Mouse (Mus musculus): ENCODE results near the gene Mmp24. TPM values are rescaled to one million over a fixed set of nuclear protein-coding genes. Genes with fewer than 3 reads are reported as not detected.

The Mmp24 gene
- polyA plus RNA-seq, 1 experiment from 2014 or later: 0.10 TPM

- no peak overlapping the region for H3K4me2 ChIP-seq
- H3K27ac ChIP-seq: no peak overlapping the region
- H3K36me3 ChIP-seq: peaks cover 22% of the 10 kb centered on the region
- 0 out of 2 replicates have a peak, but pooled peaks cover 4% of the 10 kb centered on the region for H3K27me3 ChIP-seq
- H3K4me3 ChIP-seq (replicated peaks): no peak overlapping the region
- H3K9ac ChIP-seq (replicated peaks): no peak overlapping the region
- peaks cover 26% of the 10 kb centered on the region for H3K4me1 ChIP-seq (replicated peaks)
- no peaks in the 10 kb centered on the region for H3K9me3 ChIP-seq
- no peak for ATAC-seq (ENCODE audit: insufficient number of reproducible peaks, insufficient read depth, low FRiP score, low TSS enrichment, low read depth)
- 100% methylated on average over 1 of the region's 1 CpGs for WGBS
Measured at GRCm38 (mm10) chr2:155816179-155816578, 41.0 kb downstream of the Mmp24 start.

- Histone ChIP-seq H3K36me3 (peaks cover 35% of the 10 kb centered on the region), H3K9me3 (no peaks in the 10 kb centered on the region), H3K4me3 (replicated peaks) (no peak overlapping the region), H3K9ac (replicated peaks) (peak overlapping the region; percentile 40; the same call in 1 of the 2 replicates), H3K27me3 (0 out of 2 replicates have a peak, but pooled peaks cover 4% of the 10 kb centered on the region), H3K4me1 (replicated peaks) (peaks cover 26% of the 10 kb centered on the region), H3K27ac (no peak overlapping the region), H3K4me2 (peak overlapping the region; percentile 95)
- WGBS: 85% methylated on average over 10 of the region's 10 CpGs
- ATAC-seq (ENCODE audit: insufficient number of reproducible peaks, insufficient read depth, low FRiP score, low TSS enrichment, low read depth): no peak
Measured at GRCm38 (mm10) chr2:155817301-155818245, 42.4 kb downstream of the Mmp24 start.

GRCm38 (mm10) chr2:155818596-155819391 is 43.7 kb downstream of the Mmp24 start:
- peak; percentile 91 for ATAC-seq (ENCODE audit: insufficient number of reproducible peaks, insufficient read depth, low FRiP score, low TSS enrichment, low read depth)
- peak overlapping the region; percentile 73 for H3K27ac ChIP-seq
- H3K9me3 ChIP-seq: no peaks in the 10 kb centered on the region
- H3K9ac ChIP-seq (replicated peaks): peak overlapping the region; percentile 79
- peaks cover 26% of the 10 kb centered on the region for H3K4me1 ChIP-seq (replicated peaks)
- H3K27me3 ChIP-seq: 0 out of 2 replicates have a peak, but pooled peaks cover 4% of the 10 kb centered on the region
- peaks cover 47% of the 10 kb centered on the region for H3K36me3 ChIP-seq
- WGBS: 3% methylated on average over 37 of the region's 37 CpGs
- H3K4me3 ChIP-seq (replicated peaks): peak overlapping the region; percentile 68
- peak overlapping the region; percentile 95 for H3K4me2 ChIP-seq

GRCm38 (mm10) chr2:155819392-155819448 is 44.1 kb downstream of the Mmp24 start, which contains the start of gene BC029722:
Gene BC029722 (minus strand): TSS chr2:155819426.
- H3K27ac ChIP-seq: peak within 1 kb of the TSS; percentile 73
- peak within 1 kb of the TSS; percentile 79 for H3K9ac ChIP-seq (replicated peaks)
- ATAC-seq (ENCODE audit: insufficient number of reproducible peaks, insufficient read depth, low FRiP score, low TSS enrichment, low read depth): no peak
- peak within 1 kb of the TSS; percentile 68 for H3K4me3 ChIP-seq (replicated peaks)
- H3K4me1 ChIP-seq (replicated peaks): peaks cover 26% of the 10 kb centered on the region
- H3K27me3 ChIP-seq: 0 out of 2 replicates have a peak, but pooled peaks cover 4% of the 10 kb centered on the region
- no peaks in the 10 kb centered on the region for H3K9me3 ChIP-seq
- peaks cover 50% of the 10 kb centered on the region for H3K36me3 ChIP-seq
- peak within 1 kb of the TSS; percentile 95 for H3K4me2 ChIP-seq

- no peaks in the 10 kb centered on the region for H3K9me3 ChIP-seq
- WGBS: 67% methylated on average over 6 of the region's 6 CpGs
- no peak for ATAC-seq (ENCODE audit: insufficient number of reproducible peaks, insufficient read depth, low FRiP score, low TSS enrichment, low read depth)
- peaks cover 24% of the 10 kb centered on the region for H3K4me1 ChIP-seq (replicated peaks)
- H3K27ac ChIP-seq: peak overlapping the region; percentile 73
- peak overlapping the region; percentile 68 for H3K4me3 ChIP-seq (replicated peaks)
- H3K36me3 ChIP-seq: peaks cover 50% of the 10 kb centered on the region
- peak overlapping the region; percentile 95 for H3K4me2 ChIP-seq
- peak overlapping the region; percentile 79; the same call in 1 of the 2 replicates for H3K9ac ChIP-seq (replicated peaks)
- 0 out of 2 replicates have a peak, but pooled peaks cover 4% of the 10 kb centered on the region for H3K27me3 ChIP-seq
Measured at GRCm38 (mm10) chr2:155819449-155820251, 44.5 kb downstream of the Mmp24 start.

- Histone ChIP-seq H3K4me3 (replicated peaks) (no peak overlapping the region), H3K27me3 (0 out of 2 replicates have a peak, but pooled peaks cover 4% of the 10 kb centered on the region), H3K27ac (no peak overlapping the region), H3K4me1 (replicated peaks) (peaks cover 26% of the 10 kb centered on the region), H3K4me2 (no peak overlapping the region), H3K9me3 (no peaks in the 10 kb centered on the region), H3K36me3 (peaks cover 54% of the 10 kb centered on the region), H3K9ac (replicated peaks) (no peak overlapping the region)
- ATAC-seq (ENCODE audit: insufficient number of reproducible peaks, insufficient read depth, low FRiP score, low TSS enrichment, low read depth): no peak
- 85% methylated on average over 5 of the region's 5 CpGs for WGBS
Measured at GRCm38 (mm10) chr2:155820779-155821178, 45.6 kb downstream of the Mmp24 start.

GRCm38 (mm10) chr2:155823722-155824121 is 48.6 kb downstream of the Mmp24 start:
- Histone ChIP-seq H3K4me1 (replicated peaks) (peaks cover 26% of the 10 kb centered on the region), H3K27me3 (no peaks in the 10 kb centered on the region), H3K36me3 (peaks cover 52% of the 10 kb centered on the region), H3K9me3 (no peaks in the 10 kb centered on the region), H3K9ac (replicated peaks) (no peak overlapping the region), H3K4me2 (no peak overlapping the region), H3K4me3 (replicated peaks) (no peak overlapping the region), H3K27ac (no peak overlapping the region)
- ATAC-seq (ENCODE audit: insufficient number of reproducible peaks, insufficient read depth, low FRiP score, low TSS enrichment, low read depth): no peak
- WGBS: 97% methylated on average over 8 of the region's 8 CpGs

GRCm38 (mm10) chr2:155825904-155826629 is 50.9 kb downstream of the Mmp24 start:
- no peak for ATAC-seq (ENCODE audit: insufficient number of reproducible peaks, insufficient read depth, low FRiP score, low TSS enrichment, low read depth)
- Histone ChIP-seq H3K27me3 (no peaks in the 10 kb centered on the region), H3K4me3 (replicated peaks) (peak overlapping the region; percentile 91), H3K4me1 (replicated peaks) (peaks cover 21% of the 10 kb centered on the region), H3K36me3 (peaks cover 33% of the 10 kb centered on the region), H3K9me3 (no peaks in the 10 kb centered on the region), H3K4me2 (peak overlapping the region; percentile 91), H3K9ac (replicated peaks) (peak overlapping the region; percentile 85), H3K27ac (peak overlapping the region; percentile 86)
- 2% methylated on average over 52 of the region's 52 CpGs for WGBS

GRCm38 (mm10) chr2:155826630-155827424 is 51.7 kb downstream of the Mmp24 start, which contains the start of gene Eif6:
Gene Eif6 (minus strand): TSS chr2:155826925.
- no peaks in the 10 kb centered on the region for H3K9me3 ChIP-seq
- H3K27ac ChIP-seq: peak within 1 kb of the TSS; percentile 86
- peak within 1 kb of the TSS; percentile 91 for H3K4me2 ChIP-seq

GRCm38 (mm10) chr2:155830841-155831240 is 55.7 kb downstream of the Mmp24 start:
- Histone ChIP-seq H3K36me3 (no peaks in the 10 kb centered on the region), H3K4me1 (replicated peaks) (peaks cover 11% of the 10 kb centered on the region), H3K9ac (replicated peaks) (no peak overlapping the region), H3K27ac (no peak overlapping the region), H3K4me3 (replicated peaks) (no peak overlapping the region), H3K9me3 (no peaks in the 10 kb centered on the region), H3K27me3 (peaks cover 6% of the 10 kb centered on the region; the same call in 1 of the 2 replicates), H3K4me2 (no peak overlapping the region)
- no peak for ATAC-seq (ENCODE audit: insufficient number of reproducible peaks, insufficient read depth, low FRiP score, low TSS enrichment, low read depth)
- WGBS: 89% methylated on average over 8 of the region's 8 CpGs

More at GRCm38 (mm10) chr2:155826630-155827424, 51.7 kb downstream of the Mmp24 start, which contains the start of gene Eif6:
- Histone ChIP-seq H3K36me3 (peaks cover 27% of the 10 kb centered on the region), H3K4me3 (replicated peaks) (peak within 1 kb of the TSS; percentile 91), H3K4me1 (replicated peaks) (peaks cover 21% of the 10 kb centered on the region), H3K27me3 (no peaks in the 10 kb centered on the region), H3K9ac (replicated peaks) (peak within 1 kb of the TSS; percentile 85)
- peak; percentile 81 for ATAC-seq (ENCODE audit: insufficient number of reproducible peaks, insufficient read depth, low FRiP score, low TSS enrichment, low read depth)
- 3% methylated on average over 27 of the region's 27 CpGs for WGBS
